18 mouse cellular contexts compared by ENCODE assay signal in genomic region chr11:20663580-20664198, GRCm38 (mm10).
DNase-seq lines count a peak whose midpoint lies in the region; ATAC-seq and TF ChIP-seq lines count a peak whose summit lies in the region.
"Had no signal": no experiment of that assay in that cellular context is flagged by ENCODE, and none has a peak within 500 bp of the region (broad histone marks: within the 10 kb centered on the region; RNA-seq: fewer than 3 reads in every experiment).

No protein-coding gene starts in this region.

- no peak overlapping the region for H3K4me2 ChIP-seq in forebrain, embryonic 14.5 days (ENCODE audit: low read length)
- no peak overlapping the region for H3K4me2 ChIP-seq in hindbrain, postnatal 0 days (ENCODE audit: low read depth, low read length)
- no peak overlapping the region for H3K4me2 ChIP-seq in heart, embryonic 12.5 days
- H3K4me2 ChIP-seq: liver, embryonic 15.5 days; stomach, embryonic 15.5 days had no signal

- H3K9me3 ChIP-seq in forebrain, embryonic 14.5 days (replicated peaks; ENCODE audit: control insufficient read depth, low read length): no peaks in the 10 kb centered on the region
- H3K9me3 ChIP-seq in hindbrain, postnatal 0 days (ENCODE audit: low read length): no peaks in the 10 kb centered on the region
- no peaks in the 10 kb centered on the region for H3K9me3 ChIP-seq in heart, embryonic 12.5 days (replicated peaks)
- H3K9me3 ChIP-seq: liver, embryonic 15.5 days; stomach, embryonic 15.5 days had no signal

- no peak for TF ChIP-seq POLR2A in brain, embryonic 14.5 days (IDR thresholded peaks at IDR 0.05; ENCODE audit: borderline replicate concordance, extremely low read depth, insufficient read depth, insufficient read length, poor library complexity, severe bottlenecking)

- peak; percentile 89 for DNase-seq in brain, embryonic 14.5 days (ENCODE audit: low read depth)
- DNase-seq in embryo, embryonic 11 days: peak; percentile 54
- DNase-seq in forebrain, embryonic 14.5 days (ENCODE audit: low spot score): peak; percentile 67
- DNase-seq in hindbrain, postnatal 0 days (ENCODE audit: low spot score): no peak
- no peak for DNase-seq in heart, adult 8-10 months (ENCODE audit: low spot score)
- no peak for DNase-seq in thymus, postnatal 25 days
- no peak for DNase-seq in ovary, adult 18-20 months (ENCODE audit: low spot score)
- DNase-seq: cerebellum, adult 18-20 months; heart, adult 18-20 months; heart, postnatal 10 days; kidney, postnatal 4 days; left cerebral cortex, postnatal 4 days; lung, postnatal 36 days had no signal

- no peaks in the 10 kb centered on the region for H3K4me1 ChIP-seq in forebrain, embryonic 14.5 days (ENCODE audit: control insufficient read depth, insufficient read depth, low read length)
- H3K4me1 ChIP-seq in hindbrain, postnatal 0 days (ENCODE audit: insufficient read depth, low read length): no peaks in the 10 kb centered on the region
- H3K4me1 ChIP-seq in heart, embryonic 12.5 days (replicated peaks): peaks cover 9% of the 10 kb centered on the region
- H3K4me1 ChIP-seq: stomach, embryonic 15.5 days had no signal

- peak overlapping the region; percentile 1; the same call in 1 of the 2 replicates for H3K9ac ChIP-seq in forebrain, embryonic 14.5 days (ENCODE audit: low read length)
- no peak overlapping the region for H3K9ac ChIP-seq in hindbrain, postnatal 0 days (replicated peaks; ENCODE audit: low read length)
- H3K9ac ChIP-seq in heart, embryonic 12.5 days: no peak overlapping the region
- H3K9ac ChIP-seq: liver, embryonic 15.5 days; stomach, embryonic 15.5 days had no signal

- peak overlapping the region; percentile 34; the same call in 1 of the 2 replicates for H3K27ac ChIP-seq in forebrain, embryonic 14.5 days (ENCODE audit: low read depth, low read length)
- no peak overlapping the region for H3K27ac ChIP-seq in hindbrain, postnatal 0 days
- no peak overlapping the region for H3K27ac ChIP-seq in heart, embryonic 12.5 days (ENCODE audit: poor library complexity, severe bottlenecking)
- H3K27ac ChIP-seq: liver, embryonic 15.5 days; stomach, embryonic 15.5 days had no signal

- 9% methylated on average over 5 of the region's 5 CpGs for whole genome bisulfite sequencing in forebrain, embryonic 14.5 days
- 18% methylated on average over 5 of the region's 5 CpGs for WGBS in hindbrain, postnatal 0 days
- 58% methylated on average over 5 of the region's 5 CpGs for WGBS in heart, embryonic 12.5 days

- TF ChIP-seq CTCF in brain, embryonic 14.5 days (IDR thresholded peaks at IDR 0.05; ENCODE audit: borderline replicate concordance, extremely low read depth, insufficient read depth, insufficient read length): no peak
- no peak for TF ChIP-seq CTCF in hindbrain, postnatal 0 days (IDR thresholded peaks at IDR 0.05; ENCODE audit: low read depth)

- no peaks in the 10 kb centered on the region for H3K27me3 ChIP-seq in forebrain, embryonic 14.5 days (replicated peaks; ENCODE audit: control insufficient read depth, insufficient read depth, low read length)
- no peaks in the 10 kb centered on the region for H3K27me3 ChIP-seq in hindbrain, postnatal 0 days (ENCODE audit: insufficient read depth, low read length)
- H3K27me3 ChIP-seq in heart, embryonic 12.5 days (replicated peaks): no peaks in the 10 kb centered on the region
- H3K27me3 ChIP-seq: CH12.LX; liver, embryonic 15.5 days; stomach, embryonic 15.5 days had no signal

- no peak overlapping the region for H3K4me3 ChIP-seq in forebrain, embryonic 14.5 days (ENCODE audit: low read depth, low read length)
- no peak overlapping the region for H3K4me3 ChIP-seq in hindbrain, postnatal 0 days (ENCODE audit: low read length)
- no peak overlapping the region for H3K4me3 ChIP-seq in heart, embryonic 12.5 days
- H3K4me3 ChIP-seq: liver, embryonic 15.5 days; stomach, embryonic 15.5 days had no signal

- H3K36me3 ChIP-seq in forebrain, embryonic 14.5 days (ENCODE audit: control insufficient read depth, insufficient read depth, low read length): no peaks in the 10 kb centered on the region
- H3K36me3 ChIP-seq in hindbrain, postnatal 0 days (ENCODE audit: insufficient read depth, low read length): no peaks in the 10 kb centered on the region
- H3K36me3 ChIP-seq in heart, embryonic 12.5 days: no peaks in the 10 kb centered on the region
- H3K36me3 ChIP-seq: liver, embryonic 15.5 days; stomach, embryonic 15.5 days had no signal

- ATAC-seq in forebrain, embryonic 14.5 days: peak; percentile 45
- 0 out of 2 replicates have a peak, but pooled peaks have one; percentile 15 for ATAC-seq in hindbrain, postnatal 0 days
- no peak for ATAC-seq in heart, embryonic 12.5 days (ENCODE audit: insufficient number of reproducible peaks, low FRiP score)
- ATAC-seq: intestine, postnatal 0 days had no signal

Comparison
In these comparisons a context has a peak if more than half of its experiments do, and no peak if none do; other contexts are left out.
1. DNase-seq: peak in brain, embryonic 14.5 days (single experiment), embryo, embryonic 11 days (single experiment) and forebrain, embryonic 14.5 days (single experiment); none in hindbrain, postnatal 0 days (single experiment), heart, adult 8-10 months (single experiment), thymus, postnatal 25 days (single experiment) and ovary, adult 18-20 months (single experiment).